Mouse (Mus musculus) embryonic facial prominence, embryonic 13.5 days (tissue): Measurements from ENCODE around the gene Arl15. TPM values are rescaled to one million over a fixed set of nuclear protein-coding genes. Genes with fewer than 3 reads are reported as not detected.

Experiments
- ATAC-seq: fragments of 200-750 bp; cut with Nextera tagmentation; 2 replicates; pipeline ENCODE4 v1.8.0; 2017; ENCODE audit warnings: low read depth; ENCODE audit not compliant: insufficient number of reproducible peaks, insufficient read depth, low FRiP score, low TSS enrichment
- H3K27ac ChIP-seq: fragments of 300-500 bp; sonication (generic); 2 replicates; pipeline ENCODE4 v1.5.1; 2015; ENCODE audit warnings: moderate library complexity, mild to moderate bottlenecking, inconsistent platforms
- H3K27me3 ChIP-seq: fragments of 300-500 bp; sonication (generic); 2 replicates; pipeline ENCODE4 v1.6.1; 2015; ENCODE audit warnings: mild to moderate bottlenecking, inconsistent platforms
- H3K36me3 ChIP-seq: fragments of 300-500 bp; sonication (generic); 2 replicates; pipeline ENCODE4 v1.6.1; 2015; ENCODE audit warnings: mild to moderate bottlenecking, inconsistent platforms
- H3K4me1 ChIP-seq: fragments of 300-500 bp; sonication (generic); 2 replicates; pipeline ENCODE4 v1.6.1; 2015; ENCODE audit warnings: inconsistent platforms
- H3K4me2 ChIP-seq: fragments of 300-500 bp; sonication (generic); 2 replicates; pipeline ENCODE4 v1.6.1; 2015; ENCODE audit warnings: moderate library complexity, mild to moderate bottlenecking, inconsistent platforms
- H3K4me3 ChIP-seq: fragments of 300-500 bp; sonication (generic); 2 replicates; pipeline ENCODE4 v1.5.1; 2015; ENCODE audit warnings: mild to moderate bottlenecking, inconsistent platforms
- H3K9ac ChIP-seq: fragments of 300-500 bp; sonication (generic); 2 replicates; pipeline ENCODE4 v1.6.1; 2015; ENCODE audit warnings: mild to moderate bottlenecking, inconsistent platforms
- H3K9me3 ChIP-seq: fragments of 300-500 bp; sonication (generic); 2 replicates; pipeline ENCODE4 v1.6.1; 2016; ENCODE audit warnings: inconsistent platforms
- WGBS: fragments of 180-500 bp; shearing (Covaris S2); methylation state at CpG from one replicate; pipeline ENCODE4 v1.1.7; 2015; ENCODE audit warnings: mixed read lengths; 5-methylcytosine and 5-hydroxymethylcytosine counted together
- polyA plus RNA-seq: library from polyadenylated mRNA; unstranded; fragments of >200 nt; fragmentation: Nextera tagmentation; extraction: Ambion mirVana; gene quantifications from 2 replicates; pipeline ENCODE4 v1.2.1, GENCODE M21; 2015

The Arl15 gene
- polyA plus RNA-seq: 15.6 and 16.5 TPM in 2 replicates

DNA sequence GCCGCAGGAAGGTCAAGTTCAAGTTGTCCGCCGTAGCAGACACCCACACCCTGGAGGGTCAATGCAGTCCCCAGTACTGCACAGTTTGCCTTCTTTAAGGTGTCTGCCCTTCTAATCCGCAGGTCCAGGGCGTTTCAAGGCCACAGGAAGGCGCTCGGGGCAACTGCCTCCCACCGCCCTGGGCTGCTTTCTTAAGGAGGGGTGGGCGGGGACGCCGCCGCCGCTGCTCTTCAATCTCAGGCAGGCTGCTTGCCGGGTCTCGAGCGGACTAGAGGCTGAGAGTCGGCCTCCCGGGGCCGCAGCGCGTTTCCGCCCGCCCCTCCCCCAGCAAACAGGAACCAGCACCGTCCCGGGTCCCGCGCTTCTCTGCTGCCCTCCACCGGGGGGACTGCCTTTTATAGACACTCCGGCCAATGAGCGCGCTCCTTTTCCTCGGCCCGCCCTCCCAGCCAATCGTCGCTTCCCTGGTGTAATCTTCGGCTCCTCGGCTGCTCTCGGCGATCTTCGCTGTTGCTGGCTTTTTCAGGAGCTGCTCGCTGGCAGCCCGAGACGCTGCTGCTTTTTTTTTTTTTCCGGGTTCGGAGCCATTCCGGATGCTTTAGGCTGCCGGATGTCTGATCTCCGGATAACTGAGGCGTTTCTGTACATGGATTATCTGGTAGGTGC is at the start of gene Arl15:
Arl15 (plus strand) TSS at position 467 of the 666 bp plus-strand sequence.
- H3K36me3 ChIP-seq: no peaks in the 10 kb centered on the region
- H3K9me3 ChIP-seq: no peaks in the 10 kb centered on the region
- peak; percentile 97 for ATAC-seq
- peak within 1 kb of the TSS; percentile 93 for H3K9ac ChIP-seq
- H3K27ac ChIP-seq: peak within 1 kb of the TSS; percentile 91
- WGBS: under 1% methylated on average over 49 of the region's 49 CpGs
- peaks cover 20% of the 10 kb centered on the region for H3K4me1 ChIP-seq
- no peaks in the 10 kb centered on the region for H3K27me3 ChIP-seq
- H3K4me3 ChIP-seq: peak within 1 kb of the TSS; percentile 85
- H3K4me2 ChIP-seq: peak within 1 kb of the TSS; percentile 77

DNA sequence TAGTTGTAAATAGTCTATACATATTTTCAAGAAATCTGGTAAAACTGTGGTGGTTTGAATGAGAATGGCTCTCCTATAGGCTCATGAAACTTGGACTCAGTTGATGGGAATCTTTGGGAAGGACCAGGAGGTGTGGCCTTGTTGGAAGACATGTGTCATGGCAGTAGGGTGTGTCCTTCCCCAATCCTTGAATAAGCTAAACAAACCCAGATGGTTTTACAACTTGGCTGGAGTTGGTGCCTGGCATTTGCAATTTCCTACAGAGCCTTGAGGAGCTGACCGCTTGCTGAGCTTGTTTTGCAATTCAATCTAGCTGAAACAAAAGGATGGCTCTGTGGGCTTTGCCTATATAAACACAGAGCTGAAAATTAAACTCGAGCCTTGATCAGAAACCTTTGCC is 49.0 kb upstream of the Arl15 start:
- no peaks in the 10 kb centered on the region for H3K4me1 ChIP-seq
- H3K36me3 ChIP-seq: no peaks in the 10 kb centered on the region
- H3K27ac ChIP-seq: no peak overlapping the region
- no peak overlapping the region for H3K4me3 ChIP-seq
- no peak overlapping the region for H3K4me2 ChIP-seq
- no peaks in the 10 kb centered on the region for H3K27me3 ChIP-seq
- no peaks in the 10 kb centered on the region for H3K9me3 ChIP-seq
- no peak overlapping the region for H3K9ac ChIP-seq
- WGBS: 49% methylated on average over 2 of the region's 2 CpGs
- no peak for ATAC-seq

DNA sequence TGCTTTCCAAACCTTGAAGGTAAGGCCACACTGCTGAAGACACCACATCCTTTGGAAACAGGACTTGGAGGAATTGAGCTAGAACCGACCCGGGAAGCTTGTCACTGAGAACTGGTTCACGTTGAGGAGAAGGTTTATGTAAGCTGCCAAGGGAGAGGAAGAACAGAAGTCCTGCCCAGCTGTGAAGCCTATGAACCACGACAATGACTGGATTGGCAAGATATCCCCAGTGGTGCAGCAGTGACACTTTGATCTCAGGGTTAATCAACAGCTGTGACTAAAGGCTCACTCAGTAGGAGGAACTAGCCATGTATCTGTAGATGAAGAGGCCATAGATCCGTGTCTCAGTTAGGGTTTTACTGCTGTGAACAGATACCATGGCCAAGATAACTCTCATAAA is 43.5 kb upstream of the Arl15 start:
- Histone ChIP-seq H3K4me3 (no peak overlapping the region), H3K27me3 (no peaks in the 10 kb centered on the region), H3K9ac (no peak overlapping the region), H3K27ac (no peak overlapping the region), H3K4me2 (no peak overlapping the region), H3K9me3 (no peaks in the 10 kb centered on the region), H3K36me3 (no peaks in the 10 kb centered on the region), H3K4me1 (no peaks in the 10 kb centered on the region)
- 73% methylated on average over 5 of the region's 5 CpGs for whole genome bisulfite sequencing
- no peak for ATAC-seq

DNA sequence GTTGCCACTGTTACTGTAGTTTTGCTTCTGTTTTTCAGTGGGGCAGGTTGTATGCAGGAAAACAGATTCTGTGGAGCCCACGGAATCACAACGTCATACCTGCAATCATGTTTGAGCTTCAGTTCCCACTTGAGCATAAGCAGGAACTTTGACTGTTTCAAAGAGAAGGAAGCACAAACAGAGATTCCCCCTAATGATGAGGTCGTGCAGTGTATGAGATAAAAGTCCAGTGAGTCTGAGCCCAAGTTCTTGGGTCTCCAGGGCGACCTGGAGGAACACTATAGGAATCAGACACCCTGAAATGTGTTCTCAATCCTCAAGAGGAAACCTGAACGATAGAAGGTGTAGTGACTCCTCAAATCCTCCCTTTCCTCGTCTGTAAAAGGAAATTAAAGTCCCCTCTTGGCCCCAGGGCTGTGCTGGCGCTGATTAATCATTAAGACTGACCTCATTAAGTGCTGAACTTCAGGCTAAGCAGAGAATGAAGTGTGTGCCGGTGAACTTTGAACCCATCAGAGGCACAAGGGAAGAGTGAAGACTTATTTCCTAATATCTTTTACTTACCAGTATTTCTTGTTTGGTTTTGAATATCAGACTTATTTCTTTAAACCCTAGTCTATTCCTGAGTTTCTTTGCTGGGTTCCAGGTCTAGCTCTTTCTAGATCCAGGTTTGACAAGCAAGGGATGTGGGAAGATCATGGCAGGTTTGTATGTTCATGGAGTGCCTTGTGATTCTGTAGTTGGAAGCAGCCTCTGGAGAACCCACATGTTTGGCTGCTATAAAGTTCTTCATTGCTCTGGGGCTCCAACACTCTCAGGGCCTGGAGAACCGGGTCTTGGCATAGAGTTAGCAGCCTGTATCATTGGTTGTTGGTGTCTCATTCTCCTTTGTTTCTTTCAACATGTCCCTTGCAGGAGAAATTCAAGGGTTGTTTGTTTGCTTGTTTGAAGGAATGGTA is 39.3 kb upstream of the Arl15 start:
- no peaks in the 10 kb centered on the region for H3K36me3 ChIP-seq
- H3K4me1 ChIP-seq: peaks cover 7% of the 10 kb centered on the region; the same call in 1 of the 2 replicates
- no peak overlapping the region for H3K4me2 ChIP-seq
- no peak for ATAC-seq
- 59% methylated on average over 9 of the region's 9 CpGs for WGBS
- H3K9ac ChIP-seq: no peak overlapping the region
- H3K27me3 ChIP-seq: no peaks in the 10 kb centered on the region
- H3K9me3 ChIP-seq: no peaks in the 10 kb centered on the region
- no peak overlapping the region for H3K27ac ChIP-seq
- no peak overlapping the region for H3K4me3 ChIP-seq

DNA sequence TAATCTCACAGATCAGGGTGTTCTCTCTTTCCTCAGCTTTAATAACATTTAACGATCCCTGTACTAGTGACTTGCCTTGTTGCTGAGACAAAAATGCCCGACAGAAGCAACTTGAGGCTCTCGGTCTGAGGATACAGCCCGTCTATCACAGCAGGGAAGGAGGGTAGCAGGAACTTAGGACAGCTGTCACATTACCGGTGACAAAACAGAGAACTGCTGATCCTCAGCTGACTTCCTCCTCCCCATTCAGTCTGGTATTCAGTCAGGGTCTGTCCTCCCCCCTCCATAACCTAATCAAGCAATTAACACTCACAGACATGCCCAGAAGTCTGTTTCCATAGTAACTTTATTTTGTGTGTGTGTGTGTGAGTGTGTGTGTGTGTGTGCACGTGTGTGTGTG is 38.5 kb upstream of the Arl15 start:
- Histone ChIP-seq H3K4me2 (no peak overlapping the region), H3K36me3 (no peaks in the 10 kb centered on the region), H3K9ac (no peak overlapping the region), H3K27me3 (no peaks in the 10 kb centered on the region), H3K4me3 (no peak overlapping the region), H3K9me3 (no peaks in the 10 kb centered on the region), H3K27ac (no peak overlapping the region), H3K4me1 (peaks cover 7% of the 10 kb centered on the region; the same call in 1 of the 2 replicates)
- WGBS: 49% methylated on average over 6 of the region's 6 CpGs
- ATAC-seq: no peak

DNA sequence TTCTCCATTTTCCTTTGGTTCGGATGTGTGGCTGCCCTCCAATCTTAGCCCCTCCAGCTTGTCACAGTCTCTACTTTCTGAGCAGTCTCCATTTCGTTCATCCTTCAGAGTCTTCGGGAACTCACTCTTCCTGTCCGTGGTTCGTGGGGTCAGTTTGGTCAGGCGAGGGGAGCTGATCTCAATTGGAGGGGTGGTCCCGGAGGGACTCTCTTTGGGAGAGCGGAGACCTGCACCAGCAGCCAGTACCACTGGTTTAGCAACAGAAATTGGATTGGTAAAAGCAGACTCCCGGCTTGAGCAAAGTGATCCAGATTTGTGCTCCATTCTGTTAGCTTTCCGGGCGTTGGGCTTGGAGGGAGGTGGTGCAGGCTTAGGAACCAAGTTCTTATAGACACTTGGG is 32.6 kb upstream of the Arl15 start:
- WGBS: 95% methylated on average over 11 of the region's 11 CpGs
- Histone ChIP-seq H3K36me3 (no peaks in the 10 kb centered on the region), H3K4me3 (no peak overlapping the region), H3K27ac (no peak overlapping the region), H3K9ac (no peak overlapping the region), H3K4me2 (no peak overlapping the region), H3K4me1 (peaks cover 7% of the 10 kb centered on the region; the same call in 1 of the 2 replicates), H3K27me3 (no peaks in the 10 kb centered on the region), H3K9me3 (no peaks in the 10 kb centered on the region)
- ATAC-seq: no peak

DNA sequence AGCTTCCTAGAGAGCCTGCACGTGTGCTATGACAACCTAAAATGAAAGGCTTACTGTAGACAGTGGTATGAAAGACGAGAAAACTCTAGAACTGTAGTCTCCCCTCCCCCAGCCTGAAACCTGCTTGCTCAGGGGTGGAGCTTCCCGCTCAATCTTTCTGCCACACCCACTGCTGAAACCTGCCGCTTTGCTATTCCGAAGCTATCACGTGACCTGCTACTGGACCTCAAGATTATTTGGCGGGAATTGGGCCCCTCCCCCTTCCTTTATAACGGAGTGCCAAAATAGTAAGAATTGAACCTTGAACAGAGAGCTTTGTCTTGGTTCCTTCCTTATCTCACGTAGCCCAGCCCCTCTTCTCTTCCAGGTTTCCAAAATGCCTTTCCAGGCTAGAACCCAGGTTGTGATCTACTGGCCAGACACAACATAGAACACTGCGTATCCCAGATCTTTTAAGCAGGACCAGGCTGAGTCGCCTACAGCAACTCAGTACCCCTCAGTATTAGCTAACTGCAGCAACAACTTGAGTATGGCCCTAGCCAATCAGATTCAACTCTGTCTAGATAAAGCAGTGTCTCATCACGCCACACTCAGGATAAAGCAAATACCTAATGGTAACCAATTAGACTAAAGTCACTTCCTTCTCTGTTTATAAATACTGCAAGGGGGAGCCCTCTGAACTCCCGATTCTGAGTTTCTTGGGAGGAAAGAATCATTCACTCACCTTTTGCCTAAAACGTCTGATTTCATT is 31.4 kb upstream of the Arl15 start:
- Histone ChIP-seq H3K9ac (no peak overlapping the region), H3K4me2 (no peak overlapping the region), H3K27me3 (no peaks in the 10 kb centered on the region), H3K9me3 (no peaks in the 10 kb centered on the region), H3K27ac (no peak overlapping the region), H3K4me1 (peaks cover 7% of the 10 kb centered on the region; the same call in 1 of the 2 replicates), H3K4me3 (no peak overlapping the region), H3K36me3 (no peaks in the 10 kb centered on the region)
- 85% methylated on average over 14 of the region's 14 CpGs for WGBS
- ATAC-seq: no peak

DNA sequence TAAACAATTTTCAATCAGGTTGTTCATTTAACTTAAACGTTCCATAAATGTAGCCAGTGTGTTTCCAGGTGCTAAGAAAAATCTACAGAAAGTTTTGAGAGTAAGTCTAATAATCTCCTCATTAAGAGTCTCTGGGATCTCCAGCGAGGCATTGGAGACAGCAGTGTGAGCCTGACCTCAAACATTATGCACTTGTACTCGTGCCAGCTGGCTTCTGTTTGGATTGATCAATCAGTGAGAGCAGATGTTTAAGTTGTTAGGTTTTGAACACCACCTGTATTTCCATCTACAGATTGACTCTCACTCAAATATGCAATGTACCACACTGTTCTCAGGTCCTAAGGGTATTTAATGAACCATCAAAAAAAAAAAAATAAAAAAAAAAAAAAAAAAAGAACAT is 28.9 kb upstream of the Arl15 start:
- H3K4me2 ChIP-seq: no peak overlapping the region
- H3K9ac ChIP-seq: no peak overlapping the region
- H3K27me3 ChIP-seq: no peaks in the 10 kb centered on the region
- H3K36me3 ChIP-seq: no peaks in the 10 kb centered on the region
- no peak for ATAC-seq
- H3K27ac ChIP-seq: no peak overlapping the region
- no peaks in the 10 kb centered on the region for H3K4me1 ChIP-seq
- H3K4me3 ChIP-seq: no peak overlapping the region
- no peaks in the 10 kb centered on the region for H3K9me3 ChIP-seq
- WGBS: 35% methylated on average over 3 of the region's 3 CpGs

DNA sequence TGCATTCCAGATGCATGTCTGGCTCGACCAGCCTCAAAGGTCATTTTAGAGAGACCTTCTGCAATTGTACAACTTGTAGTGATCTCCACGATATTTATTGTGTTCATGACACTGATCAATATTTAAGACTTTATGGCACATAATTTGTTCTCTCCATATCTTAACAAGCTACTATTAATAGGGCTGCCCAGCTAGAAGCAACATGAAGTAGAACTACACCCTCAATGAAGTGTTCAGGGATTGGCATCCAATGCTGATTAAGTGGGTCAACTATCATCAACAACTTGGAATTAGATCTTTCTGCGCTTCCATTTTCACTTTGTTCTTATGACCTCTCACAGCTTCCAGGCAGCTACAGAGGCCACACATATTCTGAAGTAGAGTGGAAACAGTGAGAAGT is 24.5 kb upstream of the Arl15 start:
- Histone ChIP-seq H3K4me1 (0 out of 2 replicates have a peak, but pooled peaks cover 4% of the 10 kb centered on the region), H3K27me3 (no peaks in the 10 kb centered on the region), H3K4me3 (no peak overlapping the region), H3K9ac (no peak overlapping the region), H3K27ac (no peak overlapping the region), H3K36me3 (no peaks in the 10 kb centered on the region), H3K9me3 (no peaks in the 10 kb centered on the region), H3K4me2 (no peak overlapping the region)
- no peak for ATAC-seq
- 88% methylated on average over 3 of the region's 3 CpGs for WGBS

DNA sequence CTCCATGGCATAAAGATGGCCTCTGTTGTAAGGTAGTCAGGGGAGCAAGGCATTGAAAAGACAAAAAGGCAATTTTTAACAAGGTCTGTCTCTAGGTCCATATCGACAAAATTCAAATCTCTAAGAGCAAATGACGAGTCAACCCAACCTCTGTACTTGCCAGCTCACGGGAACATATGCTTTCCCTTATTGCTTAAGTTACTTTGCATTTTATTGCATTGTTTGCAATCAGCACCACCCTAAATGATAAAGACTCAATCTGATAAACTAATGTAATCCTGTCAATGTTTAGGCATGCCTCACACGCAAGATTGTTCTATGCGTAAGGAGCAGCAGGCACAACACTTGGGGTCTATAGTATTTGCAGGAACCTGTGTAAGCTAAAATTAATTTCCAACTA is 24.0 kb upstream of the Arl15 start:
- Histone ChIP-seq H3K4me2 (no peak overlapping the region), H3K9me3 (no peaks in the 10 kb centered on the region), H3K4me3 (no peak overlapping the region), H3K9ac (no peak overlapping the region), H3K27me3 (no peaks in the 10 kb centered on the region), H3K4me1 (peaks cover 7% of the 10 kb centered on the region; the same call in 1 of the 2 replicates), H3K27ac (no peak overlapping the region), H3K36me3 (no peaks in the 10 kb centered on the region)
- WGBS: 82% methylated on average over 5 of the region's 5 CpGs
- ATAC-seq: no peak

DNA sequence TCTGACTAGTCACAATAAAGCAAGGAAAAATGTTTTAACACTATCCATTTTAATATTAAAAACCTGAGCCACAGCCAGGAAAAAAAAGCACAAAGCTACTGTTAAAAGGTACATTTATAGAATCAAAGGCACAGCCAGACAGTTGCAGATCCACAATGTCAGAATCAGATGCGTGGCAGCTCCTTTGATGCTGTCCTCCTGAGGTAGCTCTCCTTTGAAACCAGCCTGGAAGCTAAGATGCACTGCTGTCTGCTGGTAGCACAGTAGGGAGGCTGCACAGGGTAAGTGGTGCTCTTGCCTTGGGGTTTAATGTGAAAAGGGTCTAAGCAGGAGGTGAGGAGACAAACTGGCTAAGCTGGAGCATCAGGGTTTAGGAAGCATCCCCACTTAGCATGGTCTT is 23.0 kb upstream of the Arl15 start:
- 19% methylated on average over 1 of the region's 1 CpGs for WGBS
- Histone ChIP-seq H3K27ac (no peak overlapping the region), H3K36me3 (no peaks in the 10 kb centered on the region), H3K4me1 (peaks cover 17% of the 10 kb centered on the region), H3K4me2 (no peak overlapping the region), H3K9ac (no peak overlapping the region), H3K27me3 (no peaks in the 10 kb centered on the region), H3K9me3 (no peaks in the 10 kb centered on the region), H3K4me3 (no peak overlapping the region)
- ATAC-seq: no peak
